Mouse (Mus musculus) adrenal gland, adult (tissue): ENCODE measurements around the gene Vmp1.

ENCODE experiments used
- DNase-seq, 2 experiments: peaks; one replicate each; pipeline ENCODE4 v3.0.0; 2022 to 2023; ENCODE audit warnings: low spot score in 1 of 2; ENCODE audit not compliant: inconsistent age in 2 of 2

Gene Vmp1

DNA sequence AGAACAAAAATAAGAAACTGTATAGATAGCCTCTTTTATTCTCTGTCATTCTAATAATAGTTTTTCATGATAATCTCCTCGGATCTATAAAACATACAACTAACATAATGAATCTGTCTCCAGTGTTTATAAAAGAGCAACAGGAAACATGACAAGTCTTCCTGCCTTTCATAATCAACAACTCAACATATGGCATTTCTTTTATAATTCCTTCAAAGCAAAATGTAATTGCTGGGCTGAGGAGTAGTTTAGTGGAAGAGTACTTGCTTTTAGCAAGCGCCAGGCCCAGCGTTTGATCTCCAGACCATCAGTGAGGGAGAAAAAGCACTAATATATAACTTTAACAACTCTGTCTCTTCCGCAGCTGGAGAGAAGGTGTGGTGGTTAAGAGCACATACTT is 41.9 kb downstream of the Vmp1 start:
- no peak for DNase-seq

DNA sequence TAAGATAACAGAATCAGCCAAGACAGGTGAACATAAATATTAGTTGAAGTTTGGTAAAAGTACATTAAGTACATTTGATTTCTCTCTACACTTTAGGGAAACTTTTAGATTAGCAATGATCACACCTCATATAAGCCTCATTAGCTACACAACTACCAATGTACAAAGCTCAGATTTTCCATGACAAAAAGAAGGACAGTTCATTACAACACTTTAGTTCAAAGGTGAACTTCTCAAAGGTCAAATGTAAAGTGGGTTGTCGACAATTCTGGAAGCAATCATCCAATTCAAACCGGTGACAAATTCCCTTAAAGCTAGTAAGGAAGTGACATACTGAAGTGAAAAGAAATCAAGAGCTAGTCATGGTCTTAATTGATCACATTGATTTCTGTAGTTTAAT is 45.9 kb downstream of the Vmp1 start:
- DNase-seq: no peak

DNA sequence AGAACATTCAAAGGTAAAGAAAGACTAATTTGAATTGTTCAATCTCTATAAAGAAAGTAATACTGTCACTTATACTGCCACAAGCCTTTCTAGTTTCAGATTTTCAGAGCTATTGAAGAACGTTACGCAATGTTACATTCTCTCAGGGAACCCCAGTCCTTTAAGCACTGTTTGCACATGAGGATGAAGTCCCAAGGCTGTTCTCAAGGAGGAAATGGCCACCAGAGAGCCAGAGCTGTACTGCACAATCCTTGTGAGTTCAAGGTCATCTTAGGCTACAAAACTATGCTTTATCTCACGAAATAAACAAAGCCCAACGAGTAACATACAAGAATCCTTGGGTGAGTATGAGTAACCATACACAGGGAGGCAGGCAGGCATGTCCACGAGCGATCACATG is 49.2 kb downstream of the Vmp1 start:
- DNase-seq: peak in 1 of 2 experiments; percentile 81

DNA sequence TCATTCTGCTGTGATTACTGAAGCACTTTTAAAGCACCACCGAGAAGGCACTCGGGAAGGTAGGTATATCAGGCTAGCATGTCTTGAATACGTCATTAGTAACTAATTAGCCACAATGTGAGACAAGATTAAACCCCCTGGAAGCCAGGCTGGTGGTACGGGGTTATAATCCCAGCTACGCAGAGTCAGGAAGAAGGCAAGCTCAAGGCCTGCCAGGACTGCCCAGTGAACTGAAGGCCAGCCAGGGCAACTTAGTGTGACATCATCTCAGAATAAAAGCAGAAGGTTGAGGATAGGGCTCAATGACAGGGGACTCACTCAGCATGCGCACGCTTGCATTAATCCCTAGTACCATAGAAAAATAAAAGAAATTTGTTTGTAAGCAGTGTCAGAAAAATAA is 53.7 kb downstream of the Vmp1 start:
- DNase-seq: peak; percentile 76 to 93

DNA sequence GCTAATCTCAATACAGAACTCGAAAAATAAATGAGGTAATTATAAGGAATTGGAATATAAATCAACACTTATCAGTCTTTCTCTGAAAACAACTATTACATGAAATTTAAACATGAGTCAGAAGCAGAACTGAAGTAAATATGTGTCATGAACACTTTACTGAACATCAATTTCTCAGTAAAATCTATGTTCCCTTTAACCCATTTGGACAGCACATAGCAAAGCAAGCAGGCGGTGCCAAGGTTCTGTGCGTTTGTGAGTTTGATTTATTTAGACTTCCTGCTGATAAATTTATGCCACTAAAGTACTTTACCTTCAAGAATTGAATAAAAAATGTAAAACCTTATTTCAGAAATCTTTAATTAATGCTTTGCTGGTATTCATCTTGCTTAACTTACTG is 54.2 kb downstream of the Vmp1 start:
- peak; percentile 56 to 83 for DNase-seq

DNA sequence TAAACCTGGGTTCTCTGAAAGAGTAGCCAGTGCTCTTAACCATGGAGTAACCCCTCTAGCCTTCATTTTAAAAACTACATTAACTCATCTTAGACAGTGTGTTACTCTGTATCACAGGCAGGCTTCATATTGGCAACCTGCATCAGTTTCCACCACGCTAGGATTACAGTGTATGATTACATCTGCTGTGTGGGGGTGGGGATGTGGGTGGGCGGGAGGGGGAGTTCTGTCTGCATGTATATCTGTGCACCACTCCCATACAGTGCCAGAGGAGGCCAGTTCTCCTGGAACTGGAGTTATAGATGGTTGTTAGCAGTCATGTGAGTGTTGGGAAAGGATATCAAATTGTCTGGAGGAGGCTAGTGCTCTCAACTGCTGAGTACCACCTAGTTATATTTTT is 55.2 kb downstream of the Vmp1 start:
- DNase-seq: no peak

DNA sequence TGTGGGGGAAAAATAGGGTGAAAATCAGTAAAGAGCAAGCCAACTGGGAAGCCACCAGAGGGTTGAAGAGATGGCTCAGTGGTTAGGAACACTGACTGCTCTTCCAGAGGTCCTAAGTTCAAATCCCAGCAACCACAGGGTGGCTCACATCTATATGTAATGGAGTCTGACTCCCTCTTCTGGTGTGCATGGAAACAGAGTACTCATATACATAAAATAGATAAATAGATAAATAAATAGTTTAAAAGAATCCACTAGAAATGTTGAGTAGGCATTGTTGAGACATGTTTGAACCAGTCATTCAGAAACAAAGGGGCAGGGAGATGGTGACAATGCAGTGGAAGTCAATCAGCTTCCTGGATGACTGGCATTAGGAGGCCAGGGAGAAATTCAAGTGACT is 56.0 kb downstream of the Vmp1 start:
- no peak for DNase-seq

DNA sequence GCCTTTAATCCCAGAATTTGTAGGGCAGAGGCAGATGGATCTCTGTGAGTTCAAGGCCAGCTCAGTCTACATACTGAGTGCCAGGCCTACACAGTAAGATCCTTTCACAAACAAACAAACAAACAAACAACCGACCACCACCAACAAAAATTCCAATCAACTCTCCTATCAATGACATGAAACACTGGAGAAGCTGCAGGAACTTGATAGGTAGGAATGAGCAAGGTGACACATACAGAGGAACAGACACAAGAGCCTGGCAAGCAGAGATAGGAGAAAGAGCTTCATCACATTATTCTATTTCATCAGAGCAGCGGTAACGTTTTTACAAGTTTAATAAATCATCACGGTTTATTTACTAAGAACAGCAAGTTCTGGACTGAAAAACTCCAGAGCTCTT is 56.9 kb downstream of the Vmp1 start:
- DNase-seq: peak in 1 of 2 experiments; percentile 62

DNA sequence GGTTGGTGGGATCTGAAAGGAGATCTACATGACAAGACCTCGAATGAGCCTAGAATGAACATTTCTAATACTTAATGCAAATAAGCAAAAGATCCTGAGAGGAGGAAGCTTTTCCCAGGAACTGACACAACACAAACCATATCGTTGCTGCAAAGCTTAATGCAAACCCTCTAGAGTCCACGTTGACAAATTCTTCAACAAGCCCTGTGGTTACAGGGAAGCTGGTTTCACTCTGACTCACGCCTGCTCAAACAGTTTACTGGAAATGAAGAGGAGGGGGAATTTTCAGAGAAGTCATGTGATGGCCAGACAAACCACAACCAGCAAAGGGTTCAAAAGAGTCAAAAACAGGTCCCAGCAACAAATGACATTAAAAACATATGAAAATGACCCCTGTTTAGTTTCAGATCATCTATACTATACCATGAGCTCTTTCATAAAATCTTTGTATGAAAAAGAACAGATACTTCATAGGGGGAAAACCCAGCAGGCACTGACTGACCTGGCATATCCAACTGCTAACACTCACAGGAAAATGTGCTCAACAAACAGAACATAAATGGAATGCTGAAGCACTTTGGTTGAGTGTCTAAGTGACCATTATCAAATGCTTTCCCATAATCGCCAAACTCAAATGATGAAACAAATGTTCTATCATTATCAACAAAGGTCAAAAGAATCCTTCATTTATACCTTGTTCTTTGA is 59.2 kb downstream of the Vmp1 start:
- DNase-seq: peak in 1 of 2 experiments; percentile 62

DNA sequence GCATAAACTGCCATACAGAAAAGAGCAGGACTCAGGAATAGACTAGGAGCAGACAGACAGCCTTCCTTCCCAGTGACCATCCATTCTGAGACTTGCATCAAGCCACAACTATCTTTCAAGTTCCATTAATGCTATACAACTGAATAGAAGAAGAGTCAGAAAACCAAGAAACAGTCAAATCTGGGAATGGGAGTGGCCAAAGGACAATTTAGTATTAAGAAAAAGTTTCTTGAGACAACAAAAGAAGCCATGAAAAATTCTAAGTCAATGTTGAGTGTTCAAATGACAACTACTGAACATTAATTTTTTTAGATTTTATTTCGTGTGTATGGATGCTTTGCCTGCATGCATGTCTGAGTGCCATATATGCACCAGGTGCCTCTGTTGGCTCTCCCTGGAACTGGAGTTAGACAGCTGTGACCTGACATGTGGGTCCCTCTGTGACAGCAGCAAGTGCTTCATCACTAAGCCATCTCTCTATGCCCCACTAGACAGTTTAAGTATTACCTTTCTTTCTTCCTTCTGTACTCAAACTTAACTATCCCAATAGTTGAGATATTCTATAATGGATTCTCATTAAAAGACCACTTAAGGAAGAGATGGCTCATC is 60.1 kb downstream of the Vmp1 start:
- DNase-seq: no peak

DNA sequence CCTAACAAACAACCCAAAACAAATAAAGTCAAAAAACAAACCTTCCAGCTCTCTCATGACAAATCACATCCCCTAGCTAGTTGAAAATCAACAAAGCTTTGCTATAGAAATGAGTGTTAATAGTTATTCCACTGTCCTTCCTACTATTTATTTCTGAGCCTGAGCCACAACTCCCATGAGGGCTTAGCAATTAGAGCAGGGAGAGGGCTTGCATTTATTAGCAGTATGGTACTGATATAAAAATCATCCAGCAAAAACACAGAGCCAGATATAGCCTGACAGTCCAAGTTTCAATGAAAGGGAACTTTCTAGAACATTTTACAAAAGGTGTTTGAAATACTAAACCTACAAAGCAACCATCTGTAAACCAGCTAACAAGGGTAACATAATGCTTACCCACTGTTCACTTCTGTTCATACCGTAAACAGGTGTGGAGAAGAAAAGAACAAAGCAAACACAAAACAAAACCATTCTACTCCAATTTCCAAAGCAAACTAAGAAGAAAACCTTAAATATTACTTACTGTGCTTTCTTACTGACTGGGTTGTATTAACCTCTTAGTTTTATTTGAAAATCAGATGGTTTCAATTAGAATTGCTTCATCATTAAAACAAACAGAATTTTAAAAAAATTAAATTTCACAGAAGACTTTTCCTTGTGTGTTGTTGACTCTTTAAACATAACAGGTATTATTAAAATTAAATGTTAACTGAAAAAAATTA is 61.3 kb downstream of the Vmp1 start:
- DNase-seq: no peak

DNA sequence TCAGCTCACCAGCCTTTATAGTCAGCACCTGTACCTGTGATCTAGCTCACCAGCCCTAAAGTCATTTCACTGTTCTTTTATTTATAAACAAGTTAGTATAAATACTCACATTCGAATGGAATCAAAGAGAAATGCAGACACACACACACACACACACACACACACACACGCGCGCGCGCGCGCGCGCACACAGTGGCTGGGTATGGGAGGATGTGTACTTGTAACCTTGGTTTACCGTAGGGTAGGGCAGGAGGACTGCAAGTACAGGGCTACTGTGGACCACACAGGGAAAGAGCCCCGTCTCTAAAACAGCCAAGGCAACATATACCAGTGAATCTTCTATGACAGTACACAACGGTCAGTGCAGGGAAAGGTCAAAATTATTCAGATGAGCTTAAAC is 62.5 kb downstream of the Vmp1 start:
- peak in 1 of 2 experiments; percentile 68 for DNase-seq

DNA sequence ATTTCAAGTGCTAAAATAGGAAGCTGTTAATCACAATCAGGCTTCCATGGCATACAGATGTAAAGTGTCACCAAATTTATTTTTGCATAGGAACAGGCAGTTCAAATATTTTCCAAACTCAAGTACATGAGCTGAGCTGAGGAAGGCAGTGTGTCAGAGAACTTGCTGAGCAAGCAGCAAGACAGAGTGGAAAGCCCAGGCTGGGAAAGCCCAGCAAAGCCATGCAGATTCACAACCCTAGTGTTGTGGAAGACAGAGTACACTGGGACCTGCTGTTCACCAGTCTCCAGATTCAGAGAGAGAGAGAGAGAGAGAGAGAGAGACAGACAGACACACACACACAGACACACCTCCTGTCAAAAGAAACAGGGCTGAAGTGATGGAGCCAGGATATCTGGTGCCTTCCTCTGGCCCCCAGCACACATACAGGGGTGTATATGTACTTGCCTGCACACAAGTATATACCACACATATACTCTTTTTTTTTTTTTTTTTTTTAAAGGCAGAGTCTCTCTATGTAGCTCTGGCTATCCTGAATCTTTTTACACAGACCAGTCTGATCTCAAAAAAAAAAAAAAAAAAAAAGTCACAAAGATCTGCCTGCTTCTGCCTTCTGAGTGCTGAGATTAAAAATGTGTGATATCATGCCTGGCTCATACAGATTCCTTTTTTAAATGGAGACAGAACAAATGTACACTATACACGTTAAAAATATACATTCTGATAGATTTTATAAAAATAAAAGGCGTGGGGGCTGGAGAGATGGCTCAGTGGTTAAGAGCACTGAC is 64.9 kb downstream of the Vmp1 start:
- DNase-seq: no peak

DNA sequence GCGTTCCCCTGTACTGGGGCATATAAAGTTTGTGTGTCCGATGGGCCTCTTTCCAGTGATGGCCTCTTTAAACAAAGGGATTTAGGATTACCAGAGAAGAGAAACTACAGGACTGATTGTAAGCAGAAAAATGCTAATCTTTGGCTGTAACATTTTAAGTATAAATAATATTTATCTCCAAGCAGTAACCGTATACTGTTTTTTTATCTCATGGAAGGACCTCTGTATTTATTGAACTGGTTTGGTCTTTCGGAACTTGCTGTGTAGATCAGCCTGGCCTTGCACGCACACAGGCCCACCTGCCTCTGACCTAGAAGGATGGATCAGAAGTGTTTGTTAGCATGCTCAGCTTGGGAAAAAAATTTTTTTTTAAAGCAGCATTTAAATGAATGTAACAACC is 69.0 kb downstream of the Vmp1 start:
- DNase-seq: no peak

DNA sequence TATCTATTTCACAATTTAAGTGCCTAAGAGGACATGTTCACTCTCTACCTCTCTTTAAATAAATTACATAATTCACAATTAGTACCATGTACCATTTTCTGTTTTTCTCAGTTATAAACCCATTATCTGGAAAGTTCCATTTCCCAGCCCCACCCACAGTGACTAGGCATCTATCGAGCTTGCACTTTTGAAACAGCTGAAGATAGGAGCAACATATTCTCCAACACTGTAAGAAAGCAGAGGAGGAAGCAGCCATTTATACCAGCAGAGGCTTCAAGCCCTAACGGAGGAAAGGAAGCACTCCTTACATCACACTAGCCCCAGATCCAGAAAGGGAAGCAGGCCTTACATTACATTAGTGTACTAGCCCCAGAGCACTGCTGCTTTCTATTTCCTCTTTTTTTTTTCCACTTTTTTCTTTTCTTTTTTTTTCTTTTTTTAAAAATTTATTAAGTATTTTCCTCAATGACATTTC is 69.5 kb downstream of the Vmp1 start:
- DNase-seq: peak in 1 of 2 experiments; percentile 79

DNA sequence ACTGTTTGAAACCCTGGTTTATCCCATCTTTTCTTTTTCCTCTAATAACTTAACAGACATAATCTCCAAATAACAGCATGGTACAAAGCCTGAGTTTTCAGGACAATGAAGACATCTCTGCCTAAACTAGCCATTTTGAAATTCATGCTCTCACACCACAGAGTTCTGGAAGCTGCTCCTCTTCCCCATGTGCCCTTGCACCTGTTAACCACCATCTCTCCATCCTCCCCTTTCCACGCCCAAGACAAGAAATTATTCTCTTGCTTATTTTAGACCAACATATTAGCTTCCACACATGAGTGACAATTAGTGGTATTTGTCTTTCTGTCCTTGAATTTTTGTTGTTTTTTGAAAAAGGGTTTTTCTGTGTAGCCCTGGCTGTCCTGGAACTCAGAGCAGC is 71.6 kb downstream of the Vmp1 start:
- DNase-seq: no peak

DNA sequence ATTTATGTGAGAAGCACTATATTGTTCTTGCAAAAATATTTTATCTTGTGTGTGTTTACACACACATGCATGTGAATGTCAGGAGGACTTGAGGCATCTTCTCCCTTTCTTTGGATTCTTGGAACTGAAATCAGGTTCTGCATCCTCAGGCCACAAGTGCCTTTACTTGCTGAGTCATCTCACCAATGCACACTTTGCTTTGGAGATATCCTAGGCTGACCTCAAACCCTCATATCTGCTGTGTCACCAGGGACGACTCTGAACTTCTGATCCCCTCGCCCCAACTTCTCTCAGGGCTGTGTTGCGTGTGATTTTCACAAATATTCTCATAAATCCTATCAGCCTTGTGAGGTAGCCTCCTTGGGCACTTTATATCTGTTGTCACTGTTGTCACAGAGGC is 73.4 kb downstream of the Vmp1 start:
- DNase-seq: no peak

DNA sequence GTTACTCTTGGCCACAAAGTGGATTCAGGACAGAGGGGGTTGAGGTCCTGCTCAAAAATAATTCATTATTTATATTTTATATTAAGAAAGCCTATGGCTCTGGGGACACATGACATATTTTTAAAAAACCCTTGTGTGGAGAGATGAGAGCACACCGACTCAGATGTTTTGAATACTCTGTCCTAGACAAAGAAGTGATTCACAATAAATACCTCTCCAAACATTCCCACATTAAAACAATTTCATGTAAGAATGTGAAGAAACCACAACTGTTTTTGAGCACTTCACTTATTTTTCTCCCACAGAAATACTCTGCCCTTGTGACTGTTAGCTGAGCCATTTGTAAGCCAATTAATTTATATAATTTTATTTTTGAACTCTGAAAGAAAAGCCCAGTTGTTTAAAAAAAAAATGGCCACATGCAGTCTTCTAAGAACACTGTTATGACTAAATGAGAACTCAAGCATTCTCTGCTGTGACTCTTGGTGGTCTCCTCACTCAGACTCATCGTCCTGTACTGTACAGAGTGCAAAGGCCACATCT is 75.8 kb downstream of the Vmp1 start:
- DNase-seq: no peak

DNA sequence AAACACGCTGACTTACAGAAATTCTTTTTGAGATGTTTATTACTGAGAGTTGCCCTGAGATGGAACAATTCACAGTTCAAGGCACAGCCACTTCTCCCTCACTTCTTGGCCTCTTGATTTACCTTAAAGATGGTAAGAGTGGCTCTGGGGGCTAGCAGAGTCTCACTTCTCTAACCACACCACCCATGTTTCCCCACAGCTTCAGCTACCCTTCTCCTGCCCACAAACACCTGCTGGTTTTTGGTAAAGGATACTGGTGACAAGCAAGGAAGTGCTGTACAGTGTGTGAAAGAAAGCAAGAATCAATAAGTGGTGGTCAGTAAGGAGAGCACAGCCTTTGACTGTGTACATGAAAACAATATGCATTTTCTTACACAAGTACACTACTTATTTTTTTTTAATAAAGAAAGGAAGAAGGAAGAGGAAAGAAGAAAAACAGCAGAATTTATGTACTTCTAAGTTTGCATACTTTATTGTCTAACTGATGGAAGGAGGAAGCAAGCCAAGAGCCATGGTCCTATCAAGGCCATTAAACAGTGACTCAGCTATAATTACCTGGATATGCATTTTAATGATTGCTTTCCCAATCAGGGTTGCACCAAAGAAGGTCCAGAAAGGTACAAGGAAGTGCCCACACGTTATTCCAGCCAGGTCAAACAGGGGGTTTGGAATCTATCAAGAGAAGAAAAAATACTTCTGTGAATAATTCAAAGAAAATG is 76.9 kb downstream of the Vmp1 start:
- no peak for DNase-seq

DNA sequence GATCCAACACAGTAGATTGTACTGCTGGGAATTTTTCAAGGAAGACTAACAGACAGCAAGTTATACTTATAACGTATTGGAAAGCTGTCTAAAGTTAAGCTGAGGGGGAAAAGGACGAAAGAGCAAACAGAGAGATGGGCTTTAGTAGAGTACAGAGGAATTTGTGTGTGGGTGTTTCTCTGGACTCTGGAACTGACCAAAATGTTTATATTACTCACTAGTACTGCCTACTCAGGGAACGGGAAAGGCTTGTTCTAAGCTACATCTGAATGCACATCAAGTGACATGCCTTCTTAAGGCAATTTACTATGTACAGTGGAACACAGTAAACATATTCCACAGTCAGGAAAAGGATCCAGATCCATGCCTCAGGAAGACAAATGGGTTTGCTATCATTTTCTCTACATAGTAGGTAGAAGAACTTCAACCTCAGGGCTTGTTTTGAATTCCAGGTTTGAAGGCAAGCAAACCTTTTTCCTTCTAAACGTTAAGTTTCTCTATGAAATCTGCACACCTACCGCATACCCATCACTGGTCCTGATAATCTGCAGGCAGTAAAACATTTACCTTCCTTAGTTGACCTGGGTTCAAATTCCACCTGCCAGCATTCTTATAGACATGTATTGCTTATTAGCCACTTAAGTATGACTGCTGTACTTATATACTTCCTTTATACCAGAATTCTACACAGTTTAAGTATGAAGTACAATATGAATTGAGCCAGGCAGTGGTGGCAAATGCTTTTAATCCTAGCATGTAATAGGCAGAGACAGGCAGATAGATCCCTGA is 78.7 kb downstream of the Vmp1 start:
- no peak for DNase-seq
